ENCODE assay signal across 25 mouse cellular contexts in the genomic region with DNA sequence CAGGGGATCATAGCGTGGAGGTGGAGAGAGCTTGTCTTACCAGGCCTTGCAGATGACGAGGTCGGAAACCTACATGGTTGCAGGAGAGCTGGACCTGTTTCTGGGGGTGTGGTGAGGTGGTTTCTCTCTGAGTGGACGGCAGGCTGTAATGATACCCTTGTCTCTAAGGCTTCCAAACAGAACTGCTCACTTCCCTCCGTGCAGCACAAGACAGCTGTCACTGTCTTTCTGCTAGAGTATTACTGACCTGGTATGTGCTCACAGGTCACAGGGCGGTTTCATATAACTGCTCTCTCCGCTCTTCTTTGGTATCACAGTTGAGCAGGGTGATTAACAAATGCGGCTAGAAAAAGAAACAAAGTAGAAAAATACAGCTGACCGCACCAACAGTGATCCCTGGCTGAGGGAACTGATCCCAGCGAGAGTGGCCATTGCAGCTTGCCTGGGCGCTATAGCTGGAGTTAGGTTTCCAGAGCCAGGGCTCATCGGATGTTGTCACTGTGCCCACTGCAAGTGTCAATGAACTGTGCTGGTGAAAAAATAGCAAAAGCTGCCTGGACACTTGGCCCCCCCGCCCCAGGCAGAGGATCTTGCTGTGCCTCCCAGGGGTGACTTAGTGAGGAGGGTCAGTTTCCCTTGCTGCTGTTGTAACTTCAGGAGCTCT. TPM values are rescaled to one million over a fixed set of nuclear protein-coding genes. Genes with fewer than 3 reads are reported as not detected.
DNase-seq lines count a peak whose midpoint lies in the region; ATAC-seq lines count a peak whose summit lies in the region.
"Had no signal": no experiment of that assay in that cellular context is flagged by ENCODE, and none has a peak within 500 bp of the region (broad histone marks: within the 10 kb centered on the region; RNA-seq: fewer than 3 reads in every experiment).

A gene (minus strand): TSS at position 48 of the 664 bp plus-strand sequence.

- H3K9ac ChIP-seq in kidney, embryonic 14.5 days (ENCODE audit: low read depth, low read length) = no peak within 1 kb of the TSS
- no peak within 1 kb of the TSS for H3K9ac ChIP-seq in midbrain, embryonic 11.5 days (ENCODE audit: low read length)
- H3K9ac ChIP-seq in midbrain, embryonic 16.5 days (ENCODE audit: low read depth, low read length) = no peak within 1 kb of the TSS
- H3K9ac ChIP-seq: embryonic facial prominence, embryonic 13.5 days; liver, postnatal 0 days; midbrain, embryonic 12.5 days had no signal

- H3K36me3 ChIP-seq in kidney, embryonic 14.5 days (ENCODE audit: control insufficient read depth, insufficient read depth, low read length) = no peaks in the 10 kb centered on the region
- no peaks in the 10 kb centered on the region for H3K36me3 ChIP-seq in midbrain, embryonic 11.5 days (ENCODE audit: control insufficient read depth, insufficient read depth, low read length)
- no peaks in the 10 kb centered on the region for H3K36me3 ChIP-seq in midbrain, embryonic 16.5 days (ENCODE audit: control insufficient read depth, insufficient read depth, low read length)
- H3K36me3 ChIP-seq: embryonic facial prominence, embryonic 13.5 days; midbrain, embryonic 12.5 days had no signal

- no peaks in the 10 kb centered on the region for H3K27me3 ChIP-seq in kidney, embryonic 14.5 days (ENCODE audit: control insufficient read depth, insufficient read depth, low read length)
- no peaks in the 10 kb centered on the region for H3K27me3 ChIP-seq in midbrain, embryonic 11.5 days (ENCODE audit: control insufficient read depth, insufficient read depth, low read length)
- H3K27me3 ChIP-seq in midbrain, embryonic 16.5 days (ENCODE audit: control insufficient read depth, insufficient read depth, low read depth, low read length) = no peaks in the 10 kb centered on the region
- H3K27me3 ChIP-seq: CH12.LX; embryonic facial prominence, embryonic 13.5 days; midbrain, embryonic 12.5 days had no signal

- H3K27ac ChIP-seq in kidney, embryonic 14.5 days (ENCODE audit: low read depth, low read length) = no peak within 1 kb of the TSS
- no peak within 1 kb of the TSS for H3K27ac ChIP-seq in midbrain, embryonic 11.5 days (ENCODE audit: low read depth, low read length)
- no peak within 1 kb of the TSS for H3K27ac ChIP-seq in midbrain, embryonic 16.5 days (ENCODE audit: low read length)
- H3K27ac ChIP-seq: embryonic facial prominence, embryonic 13.5 days; midbrain, embryonic 12.5 days had no signal

- peak; percentile 65 for ATAC-seq in kidney, embryonic 14.5 days (ENCODE audit: low FRiP score, low TSS enrichment)
- no peak for ATAC-seq in midbrain, embryonic 11.5 days (ENCODE audit: low FRiP score)
- ATAC-seq in midbrain, embryonic 16.5 days = no peak
- no peak for ATAC-seq in monocyte, adult 5-6 weeks (replicated peaks; ENCODE audit: insufficient number of reproducible peaks, low FRiP score, low TSS enrichment, poor library complexity, severe bottlenecking)
- ATAC-seq: forebrain, embryonic 16.5 days; liver, postnatal 0 days had no signal

- WGBS in kidney, embryonic 14.5 days = 46% methylated on average over 13 of the region's 13 CpGs
- WGBS in midbrain, embryonic 11.5 days = 83% methylated on average over 13 of the region's 13 CpGs
- 78% methylated on average over 13 of the region's 13 CpGs for WGBS in midbrain, embryonic 16.5 days

- DNase-seq in kidney, adult 11 months = no peak
- peak; percentile 74 for DNase-seq in midbrain, embryonic 11.5 days (ENCODE audit: low spot score, missing footprints)
- DNase-seq in gastrocnemius, postnatal 14 days = peak; percentile 65
- no peak for DNase-seq in right cerebral cortex, postnatal 4 days
- DNase-seq in cerebellum, postnatal 36 days = no peak
- DNase-seq: cerebellum, adult 18-20 months; cerebellum, postnatal 25 days; kidney, adult 18-20 months; layer of hippocampus, postnatal 36 days; liver, postnatal 0 days; lung, postnatal 36 days; right cerebral cortex, postnatal 25 days had no signal

- no peaks in the 10 kb centered on the region for H3K9me3 ChIP-seq in kidney, embryonic 14.5 days (ENCODE audit: control insufficient read depth, low read length)
- no peaks in the 10 kb centered on the region for H3K9me3 ChIP-seq in midbrain, embryonic 11.5 days (ENCODE audit: control insufficient read depth, low read length)
- no peaks in the 10 kb centered on the region for H3K9me3 ChIP-seq in midbrain, embryonic 16.5 days (replicated peaks; ENCODE audit: control insufficient read depth, low read length, poor library complexity, severe bottlenecking)
- H3K9me3 ChIP-seq: embryonic facial prominence, embryonic 13.5 days; midbrain, embryonic 12.5 days had no signal

- intact Hi-C loops in gastrocnemius, postnatal 14 days (cut with DNase I; ENCODE audit: low total_unique reads) = no loop called here

- H3K4me2 ChIP-seq in kidney, embryonic 14.5 days (replicated peaks; ENCODE audit: low read depth, low read length) = no peak within 1 kb of the TSS
- no peak within 1 kb of the TSS for H3K4me2 ChIP-seq in midbrain, embryonic 11.5 days
- no peak within 1 kb of the TSS for H3K4me2 ChIP-seq in midbrain, embryonic 16.5 days (ENCODE audit: low read length)
- H3K4me2 ChIP-seq: embryonic facial prominence, embryonic 13.5 days; midbrain, embryonic 12.5 days had no signal

- no peak within 1 kb of the TSS for H3K4me3 ChIP-seq in kidney, embryonic 14.5 days (ENCODE audit: low read length)
- H3K4me3 ChIP-seq in midbrain, embryonic 11.5 days (ENCODE audit: low read depth, low read length) = no peak within 1 kb of the TSS
- no peak within 1 kb of the TSS for H3K4me3 ChIP-seq in midbrain, embryonic 16.5 days (ENCODE audit: low read depth, low read length)
- H3K4me3 ChIP-seq: embryonic facial prominence, embryonic 13.5 days; midbrain, embryonic 12.5 days had no signal

- peaks cover 8% of the 10 kb centered on the region; the same call in 1 of the 2 replicates for H3K4me1 ChIP-seq in kidney, embryonic 14.5 days (ENCODE audit: control insufficient read depth, insufficient read depth, low read length)
- no peaks in the 10 kb centered on the region; the same call in 1 of the 2 replicates for H3K4me1 ChIP-seq in midbrain, embryonic 11.5 days (ENCODE audit: control insufficient read depth, insufficient read depth, low read length)
- 0 out of 2 replicates have a peak, but pooled peaks cover 4% of the 10 kb centered on the region for H3K4me1 ChIP-seq in midbrain, embryonic 16.5 days (ENCODE audit: control insufficient read depth, insufficient read depth, low read length)

RNA-seq across cellular contexts. Expression of the gene that starts here (rescaled TPM):
- 0.12 TPM in 1 of 2 replicates, not detected in the other for polyA plus RNA-seq in kidney, embryonic 14.5 days (2014; fragmentation: Nextera tagmentation; extraction: Ambion mirVana)
- polyA plus RNA-seq in midbrain, embryonic 11.5 days (2014; fragmentation: Nextera tagmentation; extraction: Ambion mirVana) = not detected in 2 replicates
- polyA plus RNA-seq in midbrain, embryonic 16.5 days (2015; fragmentation: Nextera tagmentation; extraction: Ambion mirVana) = not detected in 2 replicates
- 100 to 1,000 TPM in 1 of 2 experiments, 10 to 100 TPM in 1; 30.7 to 128 TPM for total RNA-seq in gastrocnemius, postnatal 14 days (2021)
- not detected in 3 replicates for total RNA-seq in monocyte, adult 5-6 weeks (2017)
- total RNA-seq: CH12.LX; hematopoietic stem cell, adult 5-6 weeks; layer of hippocampus, postnatal 36 days; left cerebral cortex, postnatal 14 days; liver, adult 2 months; MEL had no signal
- polyA plus RNA-seq: forebrain, embryonic 16.5 days; heart, embryonic 16.5 days; liver, adult 2 months; liver, postnatal 0 days; midbrain, embryonic 12.5 days; neural tube, embryonic 14.5 days had no signal

Comparison
In these comparisons a context has a peak if more than half of its experiments do, and no peak if none do; other contexts are left out.
1. RNA of the gene that starts here (total RNA-seq): 30.7 to 128 TPM in gastrocnemius, postnatal 14 days; not detected in monocyte, adult 5-6 weeks; every median in the first group is over 10 times any median in the second.
2. Peak in ATAC-seq in kidney, embryonic 14.5 days; RNA of the gene not detected or under 1 TPM.
3. Peak in DNase-seq in midbrain, embryonic 11.5 days; RNA of the gene not detected or under 1 TPM.